Mouse (Mus musculus): ENCODE measurements around the gene Chtf18. TPM values are rescaled to one million over a fixed set of nuclear protein-coding genes. Genes with fewer than 3 reads are reported as not detected.

The Chtf18 gene
- polyA plus RNA-seq (2016; fragmentation: Nextera tagmentation; extraction: Ambion mirVana): 48.3 and 49.5 TPM in 2 replicates

- Histone ChIP-seq H3K9me3 (no peaks in the 10 kb centered on the region), H3K27ac (no peak within 1 kb of the TSS), H3K27me3 (no peaks in the 10 kb centered on the region), H3K4me3 (replicated peaks) (peak within 1 kb of the TSS; percentile 67), H3K4me1 (replicated peaks) (peaks cover 21% of the 10 kb centered on the region), H3K36me3 (peaks cover 54% of the 10 kb centered on the region), H3K4me2 (peak within 1 kb of the TSS; percentile 95), H3K9ac (replicated peaks) (peak within 1 kb of the TSS; percentile 84)
- peak; percentile 98 for ATAC-seq (ENCODE audit: insufficient number of reproducible peaks, insufficient read depth, low FRiP score, low TSS enrichment, low read depth)
- WGBS: 1% methylated on average over 37 of the region's 37 CpGs
Measured at GRCm38 (mm10) chr17:25727265-25728008, at the start of gene Chtf18, which contains the start of gene Rpusd1. TSS of gene Chtf18 (minus strand) at chr17:25727419. TSS of gene Rpusd1 (plus strand) at chr17:25727670.

GRCm38 (mm10) chr17:25775318-25776062 is 48.3 kb upstream of the Chtf18 start:
- peaks cover 24% of the 10 kb centered on the region for H3K36me3 ChIP-seq
- H3K27me3 ChIP-seq: no peaks in the 10 kb centered on the region
- peaks cover 9% of the 10 kb centered on the region for H3K4me1 ChIP-seq (replicated peaks)
- H3K27ac ChIP-seq: no peak overlapping the region
- H3K9ac ChIP-seq (replicated peaks): no peak overlapping the region
- WGBS: 86% methylated on average over 10 of the region's 10 CpGs
- no peak for ATAC-seq (ENCODE audit: insufficient number of reproducible peaks, insufficient read depth, low FRiP score, low TSS enrichment, low read depth)
- no peak overlapping the region for H3K4me2 ChIP-seq
- no peak overlapping the region for H3K4me3 ChIP-seq (replicated peaks)
- H3K9me3 ChIP-seq: no peaks in the 10 kb centered on the region

- Histone ChIP-seq H3K4me2 (peak within 1 kb of the TSS; percentile 90), H3K9ac (replicated peaks) (peak within 1 kb of the TSS; percentile 83), H3K4me1 (replicated peaks) (peaks cover 9% of the 10 kb centered on the region), H3K4me3 (replicated peaks) (peak within 1 kb of the TSS; percentile 73), H3K36me3 (peaks cover 14% of the 10 kb centered on the region), H3K9me3 (no peaks in the 10 kb centered on the region), H3K27ac (no peak within 1 kb of the TSS), H3K27me3 (0 out of 2 replicates have a peak, but pooled peaks cover 6% of the 10 kb centered on the region)
- ATAC-seq (ENCODE audit: insufficient number of reproducible peaks, insufficient read depth, low FRiP score, low TSS enrichment, low read depth): peak; percentile 77
- WGBS: 0% methylated on average over 37 of the region's 37 CpGs
Measured at GRCm38 (mm10) chr17:25773549-25774120, 46.4 kb upstream of the Chtf18 start, which contains the start of gene Narfl. TSS of gene Narfl (plus strand) at chr17:25773776.

GRCm38 (mm10) chr17:25769331-25769730 is 42.1 kb upstream of the Chtf18 start:
- no peak for ATAC-seq (ENCODE audit: insufficient number of reproducible peaks, insufficient read depth, low FRiP score, low TSS enrichment, low read depth)
- WGBS: 24% methylated on average over 8 of the region's 9 CpGs
- no peaks in the 10 kb centered on the region for H3K9me3 ChIP-seq

GRCm38 (mm10) chr17:25765886-25766285 is 38.7 kb upstream of the Chtf18 start:
- no peaks in the 10 kb centered on the region for H3K9me3 ChIP-seq
- peaks cover 12% of the 10 kb centered on the region; the same call in 1 of the 2 replicates for H3K27me3 ChIP-seq
- no peak for ATAC-seq (ENCODE audit: insufficient number of reproducible peaks, insufficient read depth, low FRiP score, low TSS enrichment, low read depth)
- H3K4me1 ChIP-seq (replicated peaks): peaks cover 5% of the 10 kb centered on the region; the same call in 1 of the 2 replicates
- H3K36me3 ChIP-seq: no peaks in the 10 kb centered on the region
- no peak overlapping the region for H3K9ac ChIP-seq (replicated peaks)
- no peak overlapping the region for H3K27ac ChIP-seq
- H3K4me2 ChIP-seq: no peak overlapping the region
- 19% methylated on average over 5 of the region's 5 CpGs for WGBS
- no peak overlapping the region for H3K4me3 ChIP-seq (replicated peaks)

More at GRCm38 (mm10) chr17:25769331-25769730, 42.1 kb upstream of the Chtf18 start:
- no peak overlapping the region for H3K4me2 ChIP-seq
- H3K4me1 ChIP-seq (replicated peaks): peaks cover 9% of the 10 kb centered on the region
- no peaks in the 10 kb centered on the region for H3K36me3 ChIP-seq
- no peak overlapping the region for H3K27ac ChIP-seq
- H3K4me3 ChIP-seq (replicated peaks): no peak overlapping the region
- peaks cover 12% of the 10 kb centered on the region; the same call in 1 of the 2 replicates for H3K27me3 ChIP-seq
- no peak overlapping the region for H3K9ac ChIP-seq (replicated peaks)

GRCm38 (mm10) chr17:25762591-25762990 is 35.4 kb upstream of the Chtf18 start:
- Histone ChIP-seq H3K36me3 (no peaks in the 10 kb centered on the region), H3K4me1 (replicated peaks) (peaks cover 5% of the 10 kb centered on the region; the same call in 1 of the 2 replicates), H3K9me3 (no peaks in the 10 kb centered on the region), H3K4me3 (replicated peaks) (no peak overlapping the region), H3K27me3 (peaks cover 5% of the 10 kb centered on the region; the same call in 1 of the 2 replicates), H3K27ac (no peak overlapping the region), H3K9ac (replicated peaks) (no peak overlapping the region), H3K4me2 (no peak overlapping the region)
- 32% methylated on average over 3 of the region's 3 CpGs for WGBS
- no peak for ATAC-seq (ENCODE audit: insufficient number of reproducible peaks, insufficient read depth, low FRiP score, low TSS enrichment, low read depth)

- H3K9ac ChIP-seq (replicated peaks): no peak overlapping the region
- H3K4me1 ChIP-seq (replicated peaks): peaks cover 5% of the 10 kb centered on the region; the same call in 1 of the 2 replicates
- H3K9me3 ChIP-seq: no peaks in the 10 kb centered on the region
- H3K27me3 ChIP-seq: no peaks in the 10 kb centered on the region; the same call in 1 of the 2 replicates
- ATAC-seq (ENCODE audit: insufficient number of reproducible peaks, insufficient read depth, low FRiP score, low TSS enrichment, low read depth): no peak
- H3K4me2 ChIP-seq: no peak overlapping the region
- H3K4me3 ChIP-seq (replicated peaks): no peak overlapping the region
- WGBS: 70% methylated on average over 4 of the region's 4 CpGs
- no peak overlapping the region for H3K27ac ChIP-seq
- H3K36me3 ChIP-seq: no peaks in the 10 kb centered on the region
Measured at GRCm38 (mm10) chr17:25761561-25761970, 34.3 kb upstream of the Chtf18 start.

- Histone ChIP-seq H3K27me3 (no peaks in the 10 kb centered on the region; the same call in 1 of the 2 replicates), H3K9ac (replicated peaks) (no peak overlapping the region), H3K4me3 (replicated peaks) (no peak overlapping the region), H3K27ac (no peak overlapping the region), H3K4me2 (no peak overlapping the region), H3K4me1 (replicated peaks) (peaks cover 10% of the 10 kb centered on the region), H3K36me3 (no peaks in the 10 kb centered on the region), H3K9me3 (no peaks in the 10 kb centered on the region)
- ATAC-seq (ENCODE audit: insufficient number of reproducible peaks, insufficient read depth, low FRiP score, low TSS enrichment, low read depth): no peak
- WGBS: 74% methylated on average over 8 of the region's 8 CpGs
Measured at GRCm38 (mm10) chr17:25760148-25760547, 32.9 kb upstream of the Chtf18 start.

GRCm38 (mm10) chr17:25757691-25758090 is 30.5 kb upstream of the Chtf18 start:
- H3K27me3 ChIP-seq: no peaks in the 10 kb centered on the region; the same call in 1 of the 2 replicates
- peaks cover 10% of the 10 kb centered on the region for H3K4me1 ChIP-seq (replicated peaks)
- no peaks in the 10 kb centered on the region for H3K36me3 ChIP-seq
- H3K4me2 ChIP-seq: no peak overlapping the region
- 76% methylated on average over 3 of the region's 3 CpGs for WGBS
- no peak overlapping the region for H3K4me3 ChIP-seq (replicated peaks)
- ATAC-seq (ENCODE audit: insufficient number of reproducible peaks, insufficient read depth, low FRiP score, low TSS enrichment, low read depth): no peak
- H3K9me3 ChIP-seq: no peaks in the 10 kb centered on the region
- no peak overlapping the region for H3K9ac ChIP-seq (replicated peaks)
- no peak overlapping the region for H3K27ac ChIP-seq

GRCm38 (mm10) chr17:25756378-25757242 is 29.4 kb upstream of the Chtf18 start:
- Histone ChIP-seq H3K4me2 (no peak overlapping the region), H3K27me3 (no peaks in the 10 kb centered on the region; the same call in 1 of the 2 replicates), H3K4me1 (replicated peaks) (peaks cover 11% of the 10 kb centered on the region), H3K36me3 (no peaks in the 10 kb centered on the region), H3K9me3 (no peaks in the 10 kb centered on the region), H3K27ac (no peak overlapping the region), H3K9ac (replicated peaks) (no peak overlapping the region), H3K4me3 (replicated peaks) (no peak overlapping the region)
- ATAC-seq (ENCODE audit: insufficient number of reproducible peaks, insufficient read depth, low FRiP score, low TSS enrichment, low read depth): no peak
- WGBS: 82% methylated on average over 9 of the region's 9 CpGs
